Mouse (Mus musculus) kidney, adult 11 months (tissue): Measurements from ENCODE around the gene Esrra.
A peak's percentile ranks its signal among the peaks of the same experiment; 100 is the strongest.

ENCODE experiments used
- DNase-seq: peaks from one replicate; pipeline ENCODE4 v3.0.0; 2022

Esrra gene

DNA sequence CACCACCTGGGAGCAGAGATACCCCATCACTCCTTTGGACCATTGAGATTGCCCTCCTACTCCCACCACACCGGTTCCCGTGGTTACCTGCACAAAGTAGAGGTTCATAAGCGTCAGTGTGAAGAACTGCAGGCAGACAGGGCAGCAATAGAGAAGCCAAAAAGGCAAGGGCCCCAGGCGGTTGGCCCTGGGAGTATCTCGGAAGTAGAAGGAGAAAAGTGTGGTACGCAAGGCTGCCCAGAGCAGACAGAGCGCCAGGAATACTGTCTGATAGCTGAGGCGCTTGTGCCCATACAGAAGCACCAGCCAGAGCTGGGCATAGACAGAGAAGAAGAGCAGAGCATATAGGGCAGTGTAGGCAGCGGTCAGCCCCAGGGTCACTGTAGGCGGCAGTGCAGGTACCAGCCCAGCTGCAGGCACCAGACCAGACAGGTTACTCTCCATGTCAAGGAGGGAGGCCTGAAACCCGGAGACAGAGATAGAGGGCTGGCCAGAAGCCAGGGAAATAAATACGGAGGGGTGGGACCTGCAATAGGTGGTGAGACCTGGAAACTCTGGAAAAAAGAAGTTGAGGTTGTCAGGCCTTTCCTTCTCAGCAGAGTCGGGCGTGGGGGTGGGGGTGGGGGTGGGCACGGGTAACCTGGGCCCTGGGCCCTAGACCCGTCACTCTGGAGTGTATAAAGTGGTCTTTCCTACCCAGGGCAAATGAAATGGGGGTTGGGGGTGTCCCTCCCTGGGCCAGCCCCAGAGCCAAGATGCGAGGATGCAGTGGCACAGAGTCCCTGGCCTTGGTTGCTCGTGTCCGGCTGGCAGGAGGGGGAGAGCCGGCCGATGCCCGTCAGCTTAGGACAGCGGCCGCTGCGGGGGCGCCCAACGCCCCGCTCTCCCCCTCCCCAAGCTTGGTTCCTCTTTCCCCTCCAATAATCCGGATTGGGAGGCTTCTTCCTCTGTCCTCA lies 19.1 kb upstream of the Esrra start:
- DNase-seq = peak; percentile 37

DNA sequence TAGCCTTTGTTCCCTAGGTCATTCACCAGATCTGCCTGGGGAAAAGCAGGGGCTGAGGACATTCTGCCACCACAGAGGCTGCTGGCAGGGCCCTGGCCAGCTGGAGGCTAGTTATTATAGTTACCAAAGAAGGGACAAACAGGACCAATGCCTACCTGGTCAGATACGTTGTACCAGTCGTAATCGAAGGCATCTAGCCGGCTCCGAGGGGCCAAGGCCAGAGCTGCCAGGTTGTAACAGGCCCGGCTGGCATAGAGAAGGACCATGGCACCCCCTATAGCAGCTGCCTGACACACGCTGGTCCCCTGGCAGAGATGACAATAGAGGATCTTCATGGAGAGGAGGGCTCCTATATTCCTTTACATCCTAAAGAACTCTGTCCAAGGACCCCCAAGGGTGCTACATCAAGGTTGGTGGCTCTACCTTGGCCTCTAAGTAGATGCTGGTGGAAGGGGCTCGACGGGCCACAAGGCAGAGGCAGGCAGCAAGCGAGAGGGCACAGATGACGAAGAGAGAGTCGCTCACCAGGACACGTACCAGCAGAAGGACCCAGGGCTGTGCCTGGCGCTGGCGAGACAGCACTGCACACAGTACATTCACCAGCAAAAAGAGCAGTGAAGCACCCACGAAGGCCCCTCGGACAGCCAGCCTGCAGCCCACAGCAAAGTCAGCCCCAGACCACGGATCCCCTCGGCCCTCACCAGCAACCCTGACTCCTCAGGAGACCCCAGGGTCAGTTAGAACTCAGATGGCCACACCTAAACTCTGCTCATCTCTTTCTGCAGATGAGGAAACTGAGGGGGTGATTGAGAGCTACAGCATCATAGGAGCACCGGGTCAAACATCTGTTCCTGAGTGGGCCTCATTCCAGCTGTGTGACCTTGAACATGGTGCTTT lies 17.7 kb upstream of the Esrra start:
- DNase-seq = no peak

DNA sequence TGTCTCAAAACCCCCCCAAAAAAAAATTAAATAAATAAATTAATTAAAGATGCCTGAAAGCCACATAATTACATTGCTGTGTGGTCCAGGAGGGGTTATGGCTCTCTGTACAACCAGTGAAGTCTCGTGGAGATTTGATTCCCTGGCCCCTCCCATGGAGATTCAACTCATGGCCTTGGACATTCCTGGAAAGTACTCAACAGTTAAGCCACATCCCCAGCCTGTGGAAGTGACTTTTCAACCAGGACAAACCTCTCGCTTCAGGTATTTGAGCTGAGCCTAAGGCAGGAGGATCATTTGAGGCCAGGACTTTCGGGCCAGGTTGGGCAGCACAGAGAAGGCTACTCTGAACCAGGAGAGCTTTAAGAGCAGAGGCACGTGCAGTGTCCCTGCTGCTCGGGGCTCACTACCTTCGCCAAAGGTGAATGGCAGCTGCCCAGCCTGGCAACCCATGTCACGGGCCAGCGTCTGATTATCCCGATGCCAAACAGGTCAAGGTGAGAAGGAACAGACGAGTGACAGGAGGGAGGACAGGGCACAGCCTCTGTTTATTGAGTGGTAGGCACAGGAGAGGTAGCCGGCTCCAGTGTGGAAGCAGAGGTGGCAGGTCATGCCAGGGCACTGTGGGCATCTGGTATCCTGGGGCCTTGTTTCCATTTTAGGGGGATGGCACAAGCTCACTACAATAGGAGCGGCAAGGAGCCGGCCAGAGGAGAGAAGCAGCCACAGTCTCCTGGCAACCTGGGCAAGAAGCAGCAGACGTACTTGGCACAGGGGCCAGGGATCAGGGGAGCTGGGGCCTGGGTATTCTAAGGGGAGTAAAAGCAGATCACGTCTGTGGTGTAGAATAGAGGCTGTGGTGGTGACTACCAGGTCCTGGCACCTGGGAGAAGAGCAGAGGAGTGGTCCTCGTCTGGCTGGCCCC lies 16.2 kb upstream of the Esrra start:
- peak; percentile 38 for DNase-seq

DNA sequence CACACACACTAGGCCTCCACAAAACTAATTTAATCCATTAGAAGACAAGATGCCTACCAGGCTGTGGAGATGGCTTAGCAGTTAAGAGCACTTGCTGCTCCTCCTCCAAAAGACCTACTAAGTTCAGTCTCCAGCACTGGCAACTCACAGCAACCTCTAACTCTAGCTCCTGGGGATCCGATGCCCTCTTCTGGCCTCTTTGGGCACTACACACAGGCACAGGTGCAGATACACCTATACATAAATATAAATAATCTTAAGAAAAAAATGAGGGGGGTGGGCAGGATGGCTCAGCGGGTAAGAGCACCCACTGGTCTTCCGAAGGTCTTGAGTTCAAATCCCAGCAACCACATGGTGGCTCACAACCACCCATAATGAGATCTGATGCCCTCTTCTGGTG lies 14.7 kb upstream of the Esrra start:
- DNase-seq = no peak

DNA sequence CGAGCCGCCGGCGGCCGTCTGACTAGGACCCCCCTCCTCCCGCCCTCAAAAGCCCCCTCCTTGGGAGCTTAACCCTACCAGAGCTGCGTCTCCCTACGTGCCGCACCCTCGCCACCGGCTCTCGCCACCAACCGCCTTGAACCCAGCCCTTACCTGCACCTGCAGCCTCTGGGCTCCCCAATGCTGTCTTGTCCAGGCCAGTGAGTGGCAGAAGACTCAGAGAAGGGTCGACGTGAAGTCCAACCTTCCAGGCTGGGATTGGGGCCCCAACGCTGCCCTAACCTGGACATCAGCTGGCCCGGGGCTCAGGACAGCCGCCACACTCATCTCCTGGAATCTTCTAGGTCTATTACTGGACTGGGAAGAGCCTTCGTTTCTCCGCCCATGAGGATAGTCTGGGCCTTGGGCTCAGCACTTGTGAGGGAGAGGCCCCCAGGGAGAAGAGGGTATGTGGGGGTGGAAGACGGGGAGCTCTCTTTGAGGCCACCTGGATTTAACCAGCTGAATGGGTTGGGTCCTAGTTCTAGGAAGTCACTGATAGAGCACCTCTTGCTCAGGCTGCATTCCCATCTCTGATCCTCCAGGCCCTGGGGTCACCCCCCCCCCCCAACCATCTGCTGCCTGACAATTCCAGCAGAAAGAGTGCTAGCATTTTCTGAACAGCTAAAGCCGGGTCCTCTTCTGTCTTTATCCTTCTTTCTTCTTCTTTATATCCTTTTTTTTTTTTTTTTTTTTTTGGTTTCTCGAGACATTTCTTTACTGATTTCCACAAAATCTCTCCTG lies 12.8 kb upstream of the Esrra start, which contains the start of gene Kcnk4:
Gene Kcnk4, minus strand, starts transcription at position 321 of the 783 bp plus-strand sequence.
- DNase-seq = no peak

DNA sequence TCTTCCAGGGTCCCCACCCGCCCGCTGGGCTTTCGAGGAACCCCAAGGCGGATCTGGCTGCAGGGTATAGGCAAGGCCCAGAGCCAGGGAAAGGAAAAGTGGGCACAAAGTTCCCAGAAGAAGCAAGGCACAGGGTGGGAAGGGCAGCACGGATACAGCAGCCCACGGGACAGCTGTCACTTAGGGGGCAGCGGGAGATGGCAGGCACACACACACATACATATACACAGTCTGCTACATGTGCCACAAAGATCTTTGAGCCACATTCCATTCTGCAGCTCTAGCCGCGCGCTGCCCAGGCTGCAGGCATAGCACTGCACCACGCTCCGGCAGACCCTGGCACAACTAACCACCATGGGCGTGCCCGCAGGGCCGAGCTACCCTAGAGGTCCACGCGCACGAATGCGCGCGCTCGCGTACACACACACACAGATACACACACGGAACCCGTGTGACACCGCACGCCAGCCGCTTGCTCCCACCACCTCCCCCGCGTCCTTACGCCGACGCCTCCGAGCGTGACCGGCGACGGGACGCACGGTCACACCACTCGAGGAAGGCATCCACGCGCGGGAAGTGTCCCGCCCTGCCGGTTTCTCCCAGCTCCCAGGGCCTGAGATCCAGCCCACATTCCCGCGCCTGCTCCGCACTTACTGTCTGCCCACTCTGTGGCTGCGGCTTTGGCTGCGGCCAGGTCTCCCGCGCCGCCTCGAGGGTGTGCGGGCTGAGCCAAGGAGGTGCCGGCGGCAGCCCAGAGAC lies 12.0 kb upstream of the Esrra start:
- peak; percentile 35 for DNase-seq

DNA sequence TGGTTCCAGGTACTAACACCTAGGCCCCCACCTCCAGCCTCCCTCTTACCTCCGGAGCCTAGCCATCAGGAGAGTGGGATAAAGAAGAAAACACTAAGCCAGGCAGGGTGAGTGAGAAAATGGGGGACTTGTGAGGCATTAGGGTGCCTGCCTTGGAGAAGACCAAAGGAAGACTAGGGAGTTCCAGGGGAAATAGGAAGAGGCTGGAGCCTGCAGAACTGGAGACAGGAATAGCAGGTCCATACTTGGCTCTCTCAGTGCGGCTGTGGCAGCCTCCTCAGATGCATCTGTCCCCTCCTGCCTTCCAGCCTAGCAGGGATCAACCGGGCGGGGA lies 11.5 kb upstream of the Esrra start:
- DNase-seq = no peak

DNA sequence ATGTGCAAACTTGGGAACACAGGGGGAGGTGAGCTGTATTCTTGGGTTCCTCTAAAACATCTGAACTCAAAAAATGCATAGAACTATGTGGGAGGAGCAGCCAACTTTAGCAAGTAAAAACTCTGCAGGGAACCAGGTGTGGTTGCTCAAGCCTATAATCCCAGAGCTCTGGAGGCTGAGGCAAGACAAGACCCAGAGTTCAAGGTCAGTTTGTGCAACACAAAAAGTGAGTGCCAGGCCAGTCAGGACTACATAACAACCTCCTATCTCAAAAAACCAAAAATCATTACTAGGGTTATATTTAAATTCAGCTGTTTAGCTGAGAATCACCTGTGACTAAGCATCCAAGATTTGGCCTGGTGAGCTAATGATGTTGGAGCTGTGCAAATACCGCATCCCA lies 10.4 kb upstream of the Esrra start:
- DNase-seq = no peak

DNA sequence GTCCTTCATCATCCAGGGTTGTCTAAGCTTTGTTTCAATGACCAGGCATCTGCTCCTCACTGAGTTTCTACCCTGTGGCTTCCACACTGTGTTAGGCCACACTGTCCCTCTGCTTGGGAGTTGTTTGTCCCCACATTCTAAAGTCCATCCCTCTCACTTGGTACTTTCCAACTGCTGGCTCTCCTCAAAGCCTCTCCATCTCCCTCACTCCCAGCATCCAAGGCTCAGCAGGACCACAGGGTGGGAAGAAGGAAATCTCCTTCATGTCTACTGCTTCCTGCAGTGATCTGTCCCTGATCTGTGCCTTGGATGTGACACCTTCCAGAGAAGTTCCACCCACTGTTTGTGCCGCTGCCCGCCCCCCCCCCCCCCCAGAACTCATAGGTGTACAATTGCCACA lies 9.4 kb upstream of the Esrra start:
- no peak for DNase-seq

DNA sequence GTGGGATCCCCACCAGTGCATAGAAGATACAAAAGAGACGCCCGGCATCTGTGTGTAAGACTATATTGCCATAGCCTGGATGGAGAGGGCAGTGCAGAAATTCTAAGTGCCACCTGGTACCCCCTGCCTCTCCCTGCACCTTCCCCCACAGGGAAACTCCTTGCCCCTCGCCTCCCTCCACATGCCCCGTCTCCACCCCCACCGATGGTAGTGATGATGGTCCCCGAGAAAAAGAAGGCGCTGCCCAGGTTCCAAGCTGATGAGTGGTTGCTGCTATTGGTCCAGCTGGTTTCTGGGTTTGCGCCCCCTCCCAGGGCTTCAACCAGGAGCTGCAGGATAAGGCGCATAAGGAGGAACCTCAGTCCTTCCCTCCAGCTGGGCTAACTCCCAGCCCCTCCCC lies 6.5 kb upstream of the Esrra start:
- no peak for DNase-seq

DNA sequence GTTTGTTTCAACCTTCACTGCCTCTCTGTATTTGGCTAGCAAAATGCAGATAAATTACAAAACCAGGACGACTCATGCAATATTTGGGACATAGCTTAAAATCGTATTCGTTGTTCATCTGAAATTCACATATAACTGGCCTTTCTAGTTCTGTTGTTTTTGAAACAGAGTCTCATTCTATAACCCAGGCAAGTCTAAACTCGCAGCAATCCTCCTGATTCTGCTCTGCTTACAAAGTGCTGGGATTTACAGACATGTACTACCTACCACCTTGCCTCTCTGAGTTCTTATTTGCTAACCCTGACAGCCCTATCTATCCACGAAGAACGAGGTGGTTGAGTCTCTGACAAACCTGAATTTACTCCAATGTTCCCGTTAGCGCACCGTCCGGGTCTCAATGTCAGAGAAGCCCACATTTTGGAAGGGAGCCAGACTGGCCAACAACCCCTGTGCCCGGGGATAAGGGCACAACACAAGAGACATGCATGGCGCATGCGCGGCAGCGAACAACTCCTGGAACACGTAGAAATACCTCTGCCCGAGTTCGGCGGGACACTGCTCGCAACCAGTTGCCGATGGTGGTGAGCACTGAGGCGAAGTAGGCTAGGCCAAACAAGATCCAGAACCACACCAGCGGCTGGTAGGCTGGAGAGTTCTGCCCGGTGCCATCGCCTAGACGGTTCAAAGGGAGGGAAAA lies 5.1 kb upstream of the Esrra start:
- peak; percentile 72 for DNase-seq

DNA sequence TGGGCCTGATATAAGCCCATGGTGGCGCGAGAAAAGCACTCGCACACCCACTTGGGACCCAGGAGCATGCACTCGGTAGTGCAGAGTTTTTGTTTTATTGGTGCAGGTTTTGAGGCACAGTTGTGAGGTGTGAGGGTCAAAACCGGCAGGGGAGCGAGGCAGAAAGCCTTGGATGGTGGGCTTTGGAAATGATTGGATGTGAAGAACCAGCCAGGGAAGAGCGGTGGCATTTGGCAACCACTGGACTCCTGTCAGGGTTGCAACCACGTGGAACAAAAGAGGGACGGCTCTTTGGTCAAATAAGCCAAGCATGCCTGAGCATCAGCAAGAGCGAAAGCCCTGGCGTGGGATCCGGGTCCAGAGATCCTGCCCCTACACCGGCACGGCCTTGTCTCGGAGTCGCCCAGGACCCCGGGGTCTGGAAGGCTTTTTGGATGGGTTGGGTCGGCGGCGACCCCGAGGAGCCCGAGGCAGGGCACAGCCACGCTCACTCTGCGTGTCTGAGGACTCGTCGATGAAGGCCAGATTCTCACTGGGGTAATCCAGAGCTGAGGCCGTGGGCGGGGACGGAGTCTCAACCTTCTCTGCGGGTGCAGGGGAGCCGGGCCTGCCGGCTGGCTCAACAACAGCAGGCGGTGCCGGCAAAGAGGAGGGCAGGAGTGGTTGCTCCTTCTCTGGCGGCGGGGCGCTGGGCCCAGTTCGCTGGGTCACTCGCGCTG lies 4.2 kb upstream of the Esrra start:
- no peak for DNase-seq

DNA sequence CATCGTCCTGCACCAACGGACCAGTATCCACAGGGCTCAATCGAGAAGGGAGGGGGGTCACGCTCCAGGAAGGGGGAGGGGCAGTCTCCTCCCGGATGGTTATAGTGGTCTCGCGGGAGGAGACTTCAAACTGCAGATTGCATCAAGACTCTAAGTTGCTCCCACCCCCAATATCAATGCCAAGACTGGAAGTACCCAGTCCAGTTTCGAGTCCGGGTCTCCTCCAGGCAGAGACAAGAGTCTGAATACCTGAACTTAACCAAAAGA lies 3.6 kb upstream of the Esrra start, which contains the start of gene Catsperz:
Gene Catsperz, minus strand, starts transcription at position 74 of the 267 bp plus-strand sequence.
- no peak for DNase-seq

DNA sequence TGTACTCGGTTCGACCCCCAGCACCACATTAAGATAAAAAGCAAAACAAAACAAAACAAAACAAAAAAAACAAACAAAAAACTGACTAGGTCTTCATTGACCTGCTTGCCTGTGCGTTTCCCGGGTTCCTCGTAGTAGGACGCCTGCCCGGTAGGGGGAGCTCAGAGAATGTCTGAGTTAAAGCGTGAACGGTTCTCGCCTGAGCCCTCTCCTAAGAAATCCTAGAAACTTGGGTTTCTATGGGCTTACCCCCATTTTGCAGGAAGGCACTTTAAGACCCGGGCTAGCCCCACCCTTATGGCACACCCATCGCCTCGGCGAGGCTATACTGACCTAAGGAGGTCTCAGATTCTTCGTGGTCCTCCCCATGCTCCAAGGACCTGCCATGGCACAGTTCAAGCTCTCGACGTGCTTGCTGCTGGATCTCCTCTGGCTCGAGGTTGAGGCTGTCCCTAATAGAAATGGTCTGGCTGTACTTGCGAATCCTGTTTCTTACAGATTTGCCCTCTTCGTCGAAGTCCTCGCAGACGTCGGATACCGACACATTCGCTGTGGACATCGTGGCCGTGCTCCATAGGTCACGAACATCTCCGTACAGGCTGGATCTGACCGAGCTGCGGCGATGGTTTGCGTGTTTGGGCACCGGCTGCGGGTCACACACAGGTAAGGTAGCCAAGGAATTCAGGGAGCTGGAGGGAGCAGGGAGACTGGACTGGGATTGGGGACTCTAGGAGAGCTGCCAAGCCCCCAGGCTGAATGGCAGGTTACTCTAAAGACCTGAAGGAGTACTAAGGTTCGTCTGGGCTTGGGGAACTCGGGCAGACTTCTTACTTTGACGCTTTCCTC lies 3.1 kb upstream of the Esrra start:
- DNase-seq = peak; percentile 82

DNA sequence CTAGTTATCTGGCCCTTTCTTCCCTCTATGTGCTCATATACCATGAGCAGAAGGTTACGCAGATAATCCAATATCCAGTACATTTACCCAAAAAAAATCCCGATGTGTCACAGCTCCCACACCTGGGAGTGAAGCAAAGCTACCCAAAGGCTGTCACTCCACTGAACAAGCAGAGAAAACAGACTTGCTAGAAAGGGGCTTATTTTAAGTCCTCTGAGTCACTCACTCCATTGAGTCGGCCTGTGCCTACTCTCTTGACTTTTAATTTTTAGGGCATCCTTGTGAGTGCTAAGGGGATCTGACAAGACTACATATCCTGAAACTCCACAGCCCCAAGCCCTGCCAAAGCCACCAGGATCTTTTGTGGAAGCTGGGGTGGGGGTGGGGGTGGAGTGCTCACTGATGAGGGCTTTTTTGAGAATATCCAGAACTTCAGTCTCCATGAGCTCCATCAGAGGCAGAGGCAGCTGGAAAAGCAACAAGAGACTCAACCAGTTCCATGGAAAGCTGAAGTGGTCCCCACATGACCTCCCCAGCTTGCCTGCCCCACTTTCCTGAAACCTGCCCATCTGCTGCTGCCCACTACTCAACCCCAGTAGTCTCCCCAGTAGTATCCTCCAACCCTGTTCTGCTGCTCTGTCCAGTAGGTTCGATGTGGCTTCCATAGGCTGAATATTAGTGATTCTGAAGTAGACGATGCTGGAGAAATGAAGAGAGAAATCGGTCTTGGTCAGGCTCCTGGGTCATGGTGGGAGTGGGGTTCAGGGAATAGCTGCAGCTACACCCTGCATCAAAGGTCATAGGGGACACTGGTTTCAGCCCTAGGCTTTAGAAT lies 1.5 kb upstream of the Esrra start:
- no peak for DNase-seq

DNA sequence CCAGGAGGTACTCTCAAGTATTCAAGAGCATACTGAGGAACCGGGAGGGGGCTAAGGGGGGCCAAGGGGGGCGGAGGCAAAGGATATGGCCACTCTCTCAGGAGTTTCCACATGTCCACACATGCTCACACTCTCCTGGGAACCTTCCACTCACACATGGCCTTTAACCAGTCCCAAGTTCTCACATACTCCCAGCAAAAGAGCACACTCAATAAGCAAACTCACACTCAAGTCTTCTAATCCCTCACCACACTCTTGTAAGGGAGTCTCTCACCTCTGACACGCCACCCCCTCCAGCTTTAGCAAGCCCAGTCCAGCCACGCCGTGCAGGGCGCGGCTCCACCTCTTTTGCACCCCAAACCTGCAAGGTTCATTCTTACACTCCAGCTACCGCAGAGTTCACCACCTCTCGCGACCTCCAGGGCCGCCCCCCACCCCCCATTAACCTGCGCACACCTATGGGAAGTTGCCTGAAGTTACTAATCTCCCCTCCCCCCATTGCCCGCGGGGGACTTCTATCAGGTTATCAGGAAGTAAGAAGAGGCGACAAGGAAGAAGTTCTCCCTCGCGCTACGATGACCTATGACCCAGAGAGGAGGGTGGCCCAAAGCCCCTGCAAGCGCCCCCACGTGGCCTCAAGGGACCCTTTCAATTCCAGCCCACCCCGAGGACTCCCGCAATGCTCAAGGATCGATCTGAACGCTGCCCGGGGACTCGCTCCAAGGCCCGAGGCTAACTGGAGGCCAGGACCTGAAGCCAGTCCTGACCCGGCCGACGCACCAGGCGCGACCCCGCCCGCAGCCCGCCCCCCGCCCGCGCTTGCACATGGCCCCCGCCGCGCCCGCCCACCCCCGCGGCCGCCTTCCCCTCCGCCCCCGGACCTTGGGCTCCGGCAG lies 624 bp downstream of the Esrra start:
- peak; percentile 74 for DNase-seq
